26 mouse cellular contexts compared by ENCODE assay signal in the genomic region with DNA sequence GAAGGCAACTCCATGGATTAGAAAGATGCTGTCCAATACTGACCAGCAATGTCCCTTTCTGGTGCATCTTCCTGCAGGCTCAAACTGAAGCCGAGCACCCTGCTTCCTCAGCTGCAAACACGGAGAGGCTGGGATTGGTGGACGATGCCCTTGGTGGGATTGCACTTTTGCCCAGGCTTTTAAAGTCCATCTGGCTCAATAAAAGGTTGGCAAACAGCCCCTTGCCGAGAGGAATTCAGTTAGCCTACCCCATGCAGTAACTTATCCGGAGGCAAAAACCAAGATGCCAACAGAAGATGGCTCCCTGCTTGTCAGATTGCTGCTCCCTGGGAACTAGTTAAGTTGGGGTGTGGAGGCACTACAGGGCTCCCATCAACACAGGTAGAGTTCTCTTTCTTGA.
"Had no signal": no experiment of that assay in that cellular context is flagged by ENCODE, and none has a peak within 500 bp of the region (broad histone marks: within the 10 kb centered on the region; RNA-seq: fewer than 3 reads in every experiment).

No protein-coding gene starts in this region.

- H3K27ac ChIP-seq: gastrocnemius, adult 2 months; heart, adult 2 months; heart, embryonic 13.5 days; heart, embryonic 15.5 days; hindbrain, embryonic 13.5 days; hindbrain, embryonic 15.5 days; intestine, embryonic 15.5 days; layer of hippocampus, adult 2 months; left cerebral cortex, adult 2 months; limb, embryonic 10.5 days; limb, embryonic 12.5 days; liver, embryonic 13.5 days; liver, embryonic 15.5 days had no signal

- H3K36me3 ChIP-seq: heart, embryonic 13.5 days; heart, embryonic 15.5 days; hindbrain, embryonic 13.5 days; hindbrain, embryonic 15.5 days; intestine, embryonic 15.5 days; limb, embryonic 10.5 days; limb, embryonic 12.5 days; liver, embryonic 13.5 days; liver, embryonic 15.5 days had no signal

- H3K4me2 ChIP-seq: heart, embryonic 11.5 days; heart, embryonic 13.5 days; heart, embryonic 15.5 days; hindbrain, embryonic 13.5 days; hindbrain, embryonic 15.5 days; intestine, embryonic 15.5 days; limb, embryonic 12.5 days; liver, embryonic 11.5 days; liver, embryonic 13.5 days; liver, embryonic 15.5 days had no signal

- H3K4me1 ChIP-seq: intestine, embryonic 15.5 days; liver, embryonic 15.5 days had no signal

- H3K9me3 ChIP-seq: heart, embryonic 13.5 days; heart, embryonic 15.5 days; hindbrain, embryonic 13.5 days; hindbrain, embryonic 15.5 days; intestine, embryonic 15.5 days; limb, embryonic 10.5 days; limb, embryonic 12.5 days; liver, embryonic 13.5 days; liver, embryonic 15.5 days had no signal

- H3K4me3 ChIP-seq: gastrocnemius, adult 2 months; heart, adult 2 months; heart, embryonic 13.5 days; heart, embryonic 15.5 days; hindbrain, embryonic 13.5 days; hindbrain, embryonic 15.5 days; intestine, embryonic 15.5 days; layer of hippocampus, adult 2 months; left cerebral cortex, adult 2 months; limb, embryonic 10.5 days; limb, embryonic 12.5 days; liver, embryonic 13.5 days; liver, embryonic 15.5 days had no signal

- DNase-seq: gastrocnemius, adult 2 months; gastrocnemius, postnatal 10 days; gastrocnemius, postnatal 25 days; heart, adult 2 months; heart, postnatal 14 days; heart, postnatal 36 days; kidney, adult 18-20 months; kidney, postnatal 10 days; kidney, postnatal 25 days; kidney, postnatal 4 days; liver; liver, embryonic 13.5 days; liver, postnatal 0 days had no signal

- H3K9ac ChIP-seq: heart, embryonic 13.5 days; heart, embryonic 15.5 days; hindbrain, embryonic 13.5 days; hindbrain, embryonic 15.5 days; intestine, embryonic 15.5 days; limb, embryonic 12.5 days; liver, embryonic 13.5 days; liver, embryonic 15.5 days; liver, postnatal 0 days had no signal

- H3K27me3 ChIP-seq: heart, embryonic 15.5 days; hindbrain, embryonic 13.5 days; hindbrain, embryonic 15.5 days; intestine, embryonic 15.5 days; limb, embryonic 12.5 days; liver, embryonic 13.5 days; liver, embryonic 15.5 days had no signal

- ATAC-seq: inflammation-experienced regulatory T-cells, adult 6 months; intestine, embryonic 15.5 days; liver, postnatal 0 days had no signal
